Mouse (Mus musculus): ENCODE measurements at regions not wholly inside any gene's neighbourhood (a gene's known extent, or its start where the extent isn't known, plus 50 kb on each side); places are given as distances from the start of the nearest gene placed in this dataset.
"Not testable (repeated sequence)": the region's sequence is repeated elsewhere in the genome, so short reads cannot be mapped to it uniquely, and the experiment has no call there.

DNA sequence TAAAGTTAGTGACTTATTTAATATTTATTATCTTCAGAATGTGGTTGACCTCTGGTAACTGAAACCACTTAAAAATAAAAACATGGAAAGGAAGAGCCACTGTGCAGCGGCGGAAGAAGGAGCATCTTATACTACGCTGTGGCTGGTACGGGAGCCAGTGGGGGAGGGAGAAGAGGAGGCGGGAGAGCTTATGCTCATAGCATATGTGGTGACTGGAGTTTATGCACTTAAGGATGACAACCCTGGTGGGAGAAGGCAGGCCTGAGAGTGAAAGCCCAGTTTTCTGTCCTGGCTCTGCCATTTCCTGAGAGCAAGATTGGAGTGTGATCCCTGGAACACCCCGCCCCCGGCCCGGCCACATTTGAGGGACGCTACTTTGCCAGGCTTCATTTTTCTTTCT, 145.5 kb downstream of the Tsen15 start:
- DNase-seq (ENCODE audit: low spot score in 2 of 2), result no peak

DNA sequence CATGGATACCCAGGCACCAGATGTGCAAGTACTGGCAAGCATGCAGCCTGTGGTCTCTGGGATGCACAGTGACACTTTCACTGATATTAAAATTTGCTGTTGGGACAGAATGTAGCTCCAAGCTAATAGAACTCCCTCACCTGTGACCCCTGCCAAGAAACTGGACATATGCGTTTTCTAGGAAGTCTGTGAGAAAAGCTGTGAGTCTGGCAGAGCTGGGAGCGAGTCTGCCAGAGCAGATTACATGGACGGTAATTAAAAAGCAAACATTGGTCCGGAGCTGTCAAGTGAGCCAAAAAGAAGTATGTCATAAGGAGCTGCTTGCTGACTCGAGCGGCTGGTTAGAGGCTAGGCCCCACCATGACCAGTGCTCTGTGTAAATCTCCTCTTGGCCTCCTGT, 147.1 kb downstream of the Tsen15 start:
- no peak for DNase-seq (ENCODE audit: low spot score in 2 of 2)

DNA sequence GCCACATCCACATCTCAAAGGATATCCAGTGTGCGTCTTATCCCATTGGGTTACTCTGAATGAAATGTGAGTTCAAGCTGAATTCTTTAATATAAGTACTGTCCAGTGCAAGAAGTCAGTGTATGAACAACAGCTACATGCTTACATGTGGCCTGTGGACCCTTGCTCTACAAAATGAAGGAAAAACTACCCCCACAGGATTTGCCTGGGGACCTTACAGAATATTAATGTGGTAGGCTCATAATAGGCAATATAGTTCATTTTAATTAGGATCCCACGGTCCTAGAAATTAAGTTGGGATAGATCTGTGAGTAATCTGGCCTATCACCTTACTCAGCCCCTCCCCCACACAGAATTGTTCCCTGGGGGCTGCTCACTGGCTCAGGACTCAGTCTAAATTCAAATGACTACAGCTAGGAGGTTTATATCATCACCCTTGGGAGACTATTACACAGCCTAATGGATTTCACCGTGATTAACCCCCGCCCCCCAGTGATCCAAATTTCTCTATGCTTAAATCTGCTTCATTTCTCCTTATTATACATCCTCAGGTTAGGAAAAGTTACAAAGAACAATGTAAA, 145.4 kb upstream of the 1700025G04Rik start:
- no peak for DNase-seq (ENCODE audit: low spot score in 2 of 2)

DNA sequence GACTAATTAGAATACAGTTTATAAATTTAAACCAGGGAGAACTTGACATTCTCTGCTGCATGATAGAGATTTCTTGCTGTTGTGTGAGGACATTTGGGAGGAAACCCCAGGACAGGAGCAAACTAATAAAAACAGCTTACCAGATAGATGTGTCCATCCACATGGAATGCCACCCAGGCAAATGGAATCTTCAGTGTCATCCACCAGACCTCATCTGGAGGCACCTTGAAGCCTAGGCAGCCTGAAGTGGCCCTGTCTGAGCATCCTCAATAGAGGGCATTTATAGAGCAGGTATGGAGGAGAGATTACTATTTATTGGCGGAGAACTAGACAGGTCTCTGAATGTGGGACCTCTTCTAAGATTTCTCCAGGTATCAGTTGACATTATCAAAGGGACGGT, 144.8 kb upstream of the 1700025G04Rik start:
- no peak for DNase-seq (ENCODE audit: low spot score in 2 of 2)

DNA sequence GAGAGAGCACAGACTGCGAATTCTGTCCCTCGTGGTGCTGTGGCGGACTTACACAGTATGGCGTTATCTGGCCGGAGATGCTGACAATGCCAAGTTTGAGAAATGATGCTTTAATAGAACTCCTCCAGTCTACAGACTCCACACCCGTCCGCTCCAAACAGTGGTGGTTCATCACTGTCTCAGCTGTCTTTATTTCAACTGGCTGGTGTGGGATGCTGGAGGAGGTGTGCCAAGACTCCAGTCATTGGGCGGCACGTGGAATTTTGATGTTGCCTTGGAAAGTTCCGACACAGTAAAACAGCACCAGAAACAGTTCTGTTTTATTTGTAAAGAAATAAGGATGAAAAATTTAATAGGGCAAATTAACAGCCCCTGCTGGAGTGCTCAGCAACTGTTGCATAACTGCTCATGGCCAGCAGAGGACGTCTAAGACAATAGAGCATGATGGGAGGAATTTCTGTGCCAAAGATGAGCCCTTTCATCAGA, 141.8 kb upstream of the 1700025G04Rik start:
- DNase-seq (ENCODE audit: low spot score in 2 of 2), result no peak

DNA sequence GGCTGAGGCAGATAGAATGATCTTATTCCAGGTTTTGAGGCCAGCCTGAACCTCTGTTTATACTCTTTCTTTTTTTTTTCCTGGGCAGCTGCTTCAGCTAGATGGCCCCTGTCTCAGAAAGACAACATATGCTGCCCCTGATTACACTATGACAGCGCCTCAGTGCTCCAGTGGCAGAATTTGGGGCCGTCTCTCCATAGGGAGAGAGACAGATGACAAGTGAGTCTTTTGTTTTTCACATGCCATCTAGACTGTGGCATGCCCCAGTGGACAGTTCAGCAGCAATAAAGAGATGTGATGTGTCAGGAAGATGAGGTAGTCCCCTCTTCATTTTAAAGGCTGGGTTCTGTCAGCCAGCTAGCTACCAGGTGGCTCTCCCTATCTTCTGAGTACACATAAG, 139.8 kb upstream of the 1700025G04Rik start:
- DNase-seq (ENCODE audit: low spot score in 2 of 2), result no peak

DNA sequence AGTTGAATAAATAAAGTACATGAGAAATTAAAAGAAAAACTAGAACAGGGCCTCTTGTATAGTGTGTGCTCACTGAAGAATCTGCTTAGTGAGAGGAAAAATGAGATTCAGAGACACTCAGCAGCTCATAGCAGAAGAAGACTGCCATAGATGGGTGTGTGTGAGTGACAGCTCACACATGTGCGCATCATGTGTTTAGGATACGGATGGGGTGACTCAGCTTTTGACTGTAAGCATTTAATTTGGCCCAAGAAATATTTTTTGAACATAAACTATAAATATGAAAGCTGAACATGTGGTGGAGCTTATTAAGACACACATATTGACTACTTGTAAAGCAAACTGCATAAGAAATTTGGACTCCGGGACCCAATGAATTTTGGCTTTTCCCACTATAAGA, 136.1 kb upstream of the 1700025G04Rik start:
- DNase-seq (ENCODE audit: low spot score in 2 of 2), result no peak

DNA sequence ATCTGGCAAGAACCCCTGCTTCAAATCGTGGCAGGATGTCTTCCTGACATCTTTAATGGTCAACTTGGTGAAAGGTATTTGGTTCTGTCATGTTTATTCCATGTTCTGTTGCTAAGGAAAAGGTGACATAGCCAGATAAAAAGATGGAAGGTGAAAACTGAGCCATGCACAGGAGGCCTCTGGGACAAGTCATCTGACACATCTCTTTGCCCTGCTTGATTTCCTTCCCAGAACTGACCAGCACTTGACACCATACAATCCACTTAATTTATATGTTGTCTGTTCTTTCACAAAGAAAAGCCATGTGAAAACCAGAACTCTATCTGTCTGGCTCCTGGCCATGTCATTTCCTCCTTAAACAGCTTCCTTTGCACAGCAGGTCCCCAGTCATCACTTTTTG, 133.7 kb upstream of the 1700025G04Rik start:
- DNase-seq (ENCODE audit: low spot score in 2 of 2), result no peak

DNA sequence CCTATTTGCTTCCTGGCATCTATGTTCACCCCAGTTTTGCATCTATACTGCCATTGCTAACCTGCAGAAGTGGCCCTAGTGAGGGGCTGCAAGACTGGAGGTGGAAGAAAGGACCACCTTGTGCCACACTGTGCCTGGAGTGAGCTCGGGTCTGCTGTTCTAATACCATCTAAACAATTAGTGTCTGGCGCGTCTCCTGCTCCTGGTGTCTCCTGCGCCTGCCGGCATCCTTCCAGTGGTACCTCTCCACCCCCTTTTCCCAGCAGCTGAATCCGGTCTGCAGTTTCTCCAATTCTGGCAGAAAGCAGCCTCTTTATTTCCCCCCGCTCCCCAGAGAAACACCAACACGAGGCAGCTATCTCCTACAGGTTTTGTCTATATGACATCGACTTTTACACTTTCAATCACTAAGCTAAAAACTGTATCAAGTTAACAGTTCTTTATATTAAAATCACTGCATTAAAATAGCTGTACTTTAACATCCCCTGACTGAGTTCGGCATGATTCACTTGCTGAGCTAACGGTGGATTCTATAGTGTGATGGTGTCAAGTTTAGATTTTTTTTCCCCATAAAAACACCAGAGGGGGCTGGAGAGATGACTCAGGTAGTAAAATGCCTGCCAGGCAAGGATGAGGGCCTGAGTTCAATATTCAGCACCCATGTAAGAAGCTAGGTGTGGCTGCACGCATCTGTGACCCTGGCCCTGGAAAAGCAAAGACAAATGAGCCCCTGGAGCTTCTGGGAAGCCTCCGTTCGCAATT, 131.1 kb upstream of the 1700025G04Rik start:
- DNase-seq (ENCODE audit: low spot score in 2 of 2), result no peak

DNA sequence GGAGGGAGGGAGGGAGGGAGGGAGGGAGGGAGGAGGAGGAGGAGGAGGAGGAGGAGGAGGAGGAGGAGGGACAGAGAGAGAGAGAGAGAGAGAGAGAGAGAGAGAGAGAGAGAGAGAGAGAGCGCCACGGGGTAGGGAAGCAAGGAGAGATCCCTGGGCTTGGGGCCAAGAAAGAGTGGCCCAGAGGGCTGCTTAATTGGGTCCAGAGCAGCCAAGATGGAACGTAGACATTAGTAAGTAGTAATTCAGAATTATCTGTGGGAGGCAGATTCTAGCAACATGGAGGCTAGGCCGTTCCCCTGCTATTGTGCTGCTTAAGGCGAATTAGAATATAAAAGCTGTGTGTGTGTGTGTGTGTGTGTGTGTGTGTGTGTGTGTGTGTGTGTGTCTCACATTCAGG, 129.8 kb upstream of the 1700025G04Rik start:
- DNase-seq (ENCODE audit: low spot score in 2 of 2), result not testable (repeated sequence)

DNA sequence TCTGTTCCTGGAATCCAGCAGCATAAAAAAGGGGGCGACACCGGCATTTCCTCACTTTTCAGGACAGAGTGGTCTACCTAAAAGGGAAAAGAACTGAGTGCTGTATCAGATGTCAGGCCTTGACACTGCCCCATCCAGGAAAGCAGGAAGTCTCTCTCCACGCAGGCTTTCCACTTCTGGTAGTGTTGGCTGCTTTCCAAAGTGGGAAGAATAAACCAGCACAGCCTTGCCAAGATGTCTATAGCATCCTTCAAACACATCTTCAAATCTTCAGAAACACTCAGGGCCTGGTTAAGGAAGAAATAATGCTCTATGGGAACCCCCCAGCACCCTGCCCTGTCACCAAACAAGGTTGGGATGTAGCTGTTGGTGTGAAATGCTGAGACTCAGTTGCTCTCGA, 127.5 kb upstream of the 1700025G04Rik start:
- DNase-seq (ENCODE audit: low spot score in 2 of 2), result no peak

DNA sequence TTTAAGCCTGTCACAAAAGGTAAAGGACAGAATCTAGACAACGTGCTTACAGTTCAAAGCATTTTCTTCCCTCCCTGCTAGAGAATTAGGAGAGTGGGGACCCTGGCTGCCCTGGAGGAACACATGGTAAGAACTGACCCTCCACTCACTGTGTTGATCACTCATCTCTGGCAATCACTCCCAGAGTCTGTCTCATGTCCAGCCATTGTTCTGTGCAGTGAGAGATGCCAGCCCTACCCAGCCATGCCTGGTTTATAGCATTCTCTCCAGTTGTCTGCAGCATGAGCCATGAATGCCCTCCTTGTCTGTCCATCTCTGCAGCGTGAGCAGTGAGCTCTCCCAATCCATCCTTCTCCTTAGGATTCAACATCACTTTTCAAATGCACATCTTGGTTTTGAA, 124.5 kb upstream of the 1700025G04Rik start:
- DNase-seq (ENCODE audit: low spot score in 2 of 2), result no peak

DNA sequence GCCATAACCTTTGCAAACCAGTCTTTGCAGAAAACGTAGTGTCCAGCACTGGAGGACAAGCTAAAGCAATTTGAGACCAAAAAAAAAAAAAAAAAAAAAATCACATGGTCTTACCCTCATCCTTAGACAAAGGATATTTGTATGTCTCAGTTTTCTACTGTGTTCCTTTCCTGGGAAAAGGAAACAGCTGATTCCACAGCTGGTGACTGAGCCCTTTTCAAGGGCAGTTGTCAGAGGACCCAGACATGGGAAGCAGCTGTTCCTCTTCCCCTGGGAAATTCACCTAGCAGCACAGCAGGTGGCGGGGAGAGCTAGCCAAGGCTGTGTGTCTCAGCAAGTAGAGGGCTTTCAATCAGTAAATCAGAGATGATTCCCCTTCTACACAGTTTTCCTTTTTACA, 113.3 kb upstream of the 1700025G04Rik start:
- DNase-seq (ENCODE audit: low spot score in 2 of 2), result no peak

DNA sequence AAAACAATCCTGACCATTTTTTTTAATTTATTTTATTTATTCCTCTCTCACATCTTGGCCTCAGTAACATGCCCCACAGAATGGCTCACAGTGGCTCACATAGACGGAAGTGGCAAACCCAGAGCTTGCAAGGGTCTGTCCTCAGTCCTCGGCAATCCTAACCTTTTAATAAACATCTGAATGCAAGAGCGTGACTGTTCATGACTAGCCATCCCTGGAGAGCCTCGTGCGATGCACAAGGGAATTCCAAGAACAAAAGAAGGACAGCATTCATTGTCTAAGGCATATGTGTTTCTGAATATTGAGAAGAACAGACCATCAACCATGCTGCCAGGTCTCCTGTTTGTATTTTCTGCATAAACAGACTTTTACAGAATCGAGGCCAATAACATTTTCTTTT, 98.8 kb upstream of the 1700025G04Rik start:
- DNase-seq (ENCODE audit: low spot score in 2 of 2), result no peak

DNA sequence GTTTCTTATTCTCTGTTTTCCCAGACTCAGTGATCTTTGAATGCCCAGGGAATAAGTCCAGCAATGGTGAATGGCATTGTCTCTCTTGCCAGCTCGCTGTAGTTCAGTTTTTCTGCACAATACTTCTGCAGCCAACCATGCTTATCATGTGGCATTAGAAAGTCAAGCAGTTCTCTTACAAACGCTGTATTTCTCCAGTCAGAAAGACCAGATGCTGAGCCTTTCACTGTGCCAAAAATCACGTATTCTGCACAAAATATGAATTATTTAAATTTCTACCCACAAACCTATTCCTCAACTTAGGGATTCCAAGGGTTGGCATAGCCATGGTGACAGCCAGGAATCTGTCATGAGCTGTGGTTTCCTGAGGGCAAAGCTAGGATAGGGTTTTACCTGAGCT, 95.0 kb upstream of the 1700025G04Rik start:
- DNase-seq (ENCODE audit: low spot score in 2 of 2), result no peak

DNA sequence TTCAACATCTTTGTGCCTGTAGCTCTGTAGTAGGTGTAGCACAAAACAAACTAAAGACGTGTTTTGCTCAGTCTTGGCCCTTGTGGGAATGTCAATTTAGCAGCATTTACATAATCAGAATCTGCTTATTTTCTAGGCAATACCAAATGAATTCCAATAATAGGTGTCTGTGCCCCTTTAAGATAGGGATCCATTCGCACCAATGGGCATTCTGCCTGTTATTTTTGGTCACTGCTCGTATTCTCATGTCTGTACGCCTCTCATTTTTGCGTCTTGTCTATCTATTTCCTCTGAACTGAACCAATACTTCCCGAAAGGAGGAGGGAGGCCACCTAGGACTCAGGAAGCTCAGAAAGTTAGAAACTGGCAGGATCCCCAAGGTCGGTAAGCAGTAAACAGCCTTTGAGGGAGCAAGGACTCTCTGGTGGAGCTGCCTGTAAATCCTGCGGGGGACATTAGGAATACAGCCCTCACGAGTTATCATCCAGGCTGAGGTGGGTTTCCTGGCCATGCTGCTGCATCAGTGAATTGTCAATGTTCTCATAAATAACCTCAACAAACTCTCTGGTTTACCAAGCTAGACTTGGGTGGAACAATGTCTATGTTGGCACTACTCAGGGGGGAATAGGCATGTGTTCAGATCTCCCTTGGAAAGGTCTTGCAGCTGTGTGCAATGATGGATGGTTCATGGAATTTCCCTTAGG, 86.5 kb upstream of the 1700025G04Rik start:
- DNase-seq (ENCODE audit: low spot score in 2 of 2), result no peak

DNA sequence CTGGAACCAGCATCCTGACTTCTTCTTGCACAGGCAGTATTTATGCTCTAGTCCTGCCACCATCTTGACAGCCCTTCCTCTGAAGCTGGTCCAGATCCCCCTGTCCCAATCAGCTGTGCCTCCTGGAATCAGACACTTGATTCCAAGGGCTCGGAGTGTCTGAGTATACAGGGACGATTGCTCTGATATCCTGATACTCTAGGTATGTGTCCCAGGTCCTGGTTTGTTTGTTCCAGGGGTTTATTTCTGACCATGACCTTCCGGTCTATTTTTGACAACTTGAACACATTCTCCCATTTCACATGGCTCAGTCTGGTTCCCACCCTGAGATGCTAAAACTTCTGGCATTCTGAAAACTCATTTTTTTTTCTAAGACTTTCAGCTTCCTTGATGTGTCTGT, 85.8 kb upstream of the 1700025G04Rik start:
- DNase-seq (ENCODE audit: low spot score in 2 of 2), result no peak

DNA sequence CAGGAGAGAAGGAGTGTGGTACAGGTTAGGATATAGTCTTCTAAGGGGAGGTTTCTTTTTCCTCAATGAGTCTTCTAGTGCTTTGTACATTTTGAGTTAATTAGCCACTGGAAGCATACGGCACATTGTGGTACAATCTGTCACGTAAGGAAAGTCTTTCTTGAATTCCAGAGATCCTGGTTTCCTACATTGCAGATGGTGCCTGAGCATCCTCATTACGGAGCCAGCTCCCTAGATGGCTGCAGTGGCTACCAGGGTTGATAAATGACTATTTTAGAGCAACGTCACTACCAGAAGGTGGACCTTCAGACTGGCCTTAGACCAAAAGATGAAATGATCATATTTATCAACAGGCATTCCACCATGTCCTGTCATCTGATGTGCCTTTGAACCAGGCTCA, 84.5 kb upstream of the 1700025G04Rik start:
- no peak for DNase-seq (ENCODE audit: low spot score in 2 of 2)

DNA sequence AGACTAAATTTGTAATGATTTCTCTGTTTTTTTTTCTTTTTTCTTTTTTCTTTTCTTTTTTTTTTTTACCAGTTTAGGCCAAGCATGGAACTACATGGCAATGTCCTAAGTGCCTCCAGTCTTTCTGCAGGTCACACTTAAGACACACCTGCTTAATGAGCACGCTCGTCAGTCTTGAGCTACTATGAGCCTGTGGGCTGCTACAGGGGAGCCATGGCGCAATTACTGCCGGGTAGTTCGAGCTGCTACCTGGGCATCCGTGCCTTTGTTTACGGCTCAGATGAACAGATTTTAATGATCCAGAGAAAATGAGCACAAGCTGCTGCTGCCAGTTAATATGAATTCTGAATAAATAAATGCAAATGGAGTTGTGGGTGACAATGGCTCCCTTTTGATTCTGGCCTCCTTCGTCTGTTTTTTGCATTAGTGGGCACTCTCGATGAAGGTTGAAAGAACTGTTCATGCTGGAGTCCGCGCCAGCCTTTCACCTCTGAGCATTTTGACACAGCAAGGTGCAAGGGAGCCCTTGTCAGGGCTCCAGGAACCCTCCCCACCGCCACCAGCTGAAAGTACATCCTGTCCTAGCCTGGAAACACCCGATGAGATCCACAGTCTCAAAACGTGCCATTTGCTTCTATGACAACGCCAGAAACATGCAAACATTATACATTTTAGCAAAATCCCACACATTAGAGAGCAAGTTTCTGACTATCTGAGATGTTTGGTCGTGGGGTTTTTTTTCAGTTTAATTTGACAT, 81.3 kb upstream of the 1700025G04Rik start:
- DNase-seq (ENCODE audit: low spot score in 2 of 2), result no peak

DNA sequence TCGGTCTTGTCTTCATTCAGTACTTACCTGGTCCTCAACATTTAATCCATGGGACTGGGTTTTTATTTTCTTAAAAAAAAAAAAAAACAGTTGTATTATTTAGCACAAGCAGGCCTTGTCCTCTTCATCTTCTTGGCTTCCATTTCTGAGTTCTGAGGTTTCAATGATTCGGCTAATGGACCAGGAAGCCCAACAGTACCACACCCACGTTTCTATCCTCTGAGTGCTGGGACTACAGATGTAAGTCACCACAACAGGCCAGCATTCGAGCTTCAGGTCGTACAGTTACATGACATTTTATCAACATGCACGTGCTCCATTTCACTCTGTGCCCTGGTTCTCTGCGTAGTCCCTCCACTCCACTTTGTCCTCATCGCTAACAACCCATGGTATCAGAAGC, 80.7 kb upstream of the 1700025G04Rik start:
- no peak for DNase-seq (ENCODE audit: low spot score in 2 of 2)

DNA sequence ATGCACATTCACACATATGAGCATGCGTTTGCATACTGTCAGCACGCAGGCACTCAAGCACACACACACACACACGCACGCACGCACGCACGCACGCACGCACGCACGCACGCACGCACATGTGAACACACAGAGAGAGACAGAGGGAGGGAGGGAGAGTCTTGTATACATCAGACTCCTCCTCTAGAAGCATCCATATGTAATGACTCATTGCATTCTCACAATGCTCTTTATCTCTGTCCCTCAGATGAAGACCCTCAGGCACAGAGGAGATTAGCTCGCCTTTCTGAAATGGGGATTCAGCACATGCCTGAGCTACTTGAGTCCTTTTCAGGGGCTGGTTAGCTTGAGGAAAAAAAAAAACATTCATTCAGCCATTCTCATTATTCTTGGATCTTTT, 79.6 kb upstream of the 1700025G04Rik start:
- no peak for DNase-seq (ENCODE audit: low spot score in 2 of 2)

DNA sequence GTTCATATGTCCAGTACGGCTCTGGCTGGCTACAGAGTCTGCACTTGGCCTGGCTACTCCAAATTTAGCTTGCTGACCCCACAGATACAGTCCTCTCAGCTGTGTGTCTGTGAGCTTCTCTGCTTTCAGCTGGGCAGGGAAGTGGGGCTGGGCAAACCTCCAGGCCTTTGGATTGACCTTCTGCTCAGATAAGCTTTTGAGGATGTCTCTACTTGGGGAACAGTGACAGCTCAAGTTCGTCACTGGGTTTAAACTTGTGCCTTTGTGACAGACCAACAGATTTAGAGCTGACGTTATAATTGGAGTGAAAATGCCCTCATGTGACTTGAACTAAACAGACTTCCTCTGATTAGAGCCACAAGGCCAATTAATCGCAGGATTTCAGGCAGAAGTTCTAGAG, 78.4 kb upstream of the 1700025G04Rik start:
- DNase-seq (ENCODE audit: low spot score in 2 of 2), result no peak
